In genomic region chr6:13021245-13022100, GRCm38 (mm10) we compare ENCODE assay signal across 15 mouse cellular contexts. TPM values are rescaled to one million over a fixed set of nuclear protein-coding genes. Genes with fewer than 3 reads are reported as not detected.
A peak's percentile ranks its signal among the peaks of the same experiment; 100 is the strongest.
DNase-seq lines count a peak whose midpoint lies in the region; ATAC-seq and TF ChIP-seq lines count a peak whose summit lies in the region.
"Had no signal": no experiment of that assay in that cellular context is flagged by ENCODE, and none has a peak within 500 bp of the region (broad histone marks: within the 10 kb centered on the region; RNA-seq: fewer than 3 reads in every experiment).

No protein-coding gene starts in this region.

- no peak overlapping the region for H3K4me3 ChIP-seq in midbrain, embryonic 11.5 days (ENCODE audit: low read depth, low read length)
- H3K4me3 ChIP-seq in midbrain, embryonic 10.5 days: no peak overlapping the region
- H3K4me3 ChIP-seq in hindbrain, embryonic 14.5 days (replicated peaks; ENCODE audit: low read length): no peak overlapping the region
- no peak overlapping the region for H3K4me3 ChIP-seq in neural tube, embryonic 11.5 days (ENCODE audit: low read depth, low read length)
- no peak overlapping the region for H3K4me3 ChIP-seq in left cerebral cortex, adult 2 months
- H3K4me3 ChIP-seq: embryonic facial prominence, embryonic 12.5 days; limb, embryonic 12.5 days had no signal

- no peak for DNase-seq in midbrain, embryonic 11.5 days (ENCODE audit: low spot score, missing footprints)
- DNase-seq in midbrain, embryonic 10.5 days (ENCODE audit: low spot score): no peak
- DNase-seq in brain, adult 2 months (ENCODE audit: low read depth, low spot score): peak; percentile 20
- DNase-seq in hindbrain, embryonic 14.5 days (ENCODE audit: low spot score): no peak
- DNase-seq in neural tube, embryonic 11.5 days (ENCODE audit: low spot score): peak; percentile 20
- DNase-seq in left cerebral cortex, adult 2 months (ENCODE audit: extremely low spot score in 1 of 2, low spot score in 2 of 2): no peak
- DNase-seq: cerebellum, adult 8-10 months; heart, postnatal 10 days; kidney, adult 8-10 months; lung, adult 18-20 months; spleen, adult 18-20 months had no signal

- 48% methylated on average over 5 of the region's 5 CpGs for WGBS in midbrain, embryonic 11.5 days
- WGBS in midbrain, embryonic 10.5 days: 61% methylated on average over 5 of the region's 5 CpGs
- 27% methylated on average over 5 of the region's 5 CpGs for WGBS in hindbrain, embryonic 14.5 days
- WGBS in neural tube, embryonic 11.5 days: 33% methylated on average over 5 of the region's 5 CpGs

- no peak overlapping the region for H3K9ac ChIP-seq in midbrain, embryonic 11.5 days (ENCODE audit: low read length)
- no peak overlapping the region for H3K9ac ChIP-seq in hindbrain, embryonic 14.5 days
- H3K9ac ChIP-seq in neural tube, embryonic 11.5 days (ENCODE audit: low read length): no peak overlapping the region
- H3K9ac ChIP-seq: embryonic facial prominence, embryonic 12.5 days; limb, embryonic 12.5 days had no signal

- no peak overlapping the region for H3K4me2 ChIP-seq in midbrain, embryonic 11.5 days
- no peak overlapping the region for H3K4me2 ChIP-seq in hindbrain, embryonic 14.5 days (replicated peaks)
- H3K4me2 ChIP-seq in neural tube, embryonic 11.5 days (ENCODE audit: low read depth): no peak overlapping the region
- H3K4me2 ChIP-seq: embryonic facial prominence, embryonic 12.5 days; limb, embryonic 12.5 days had no signal

- peak; percentile 70; the same call in 1 of the 2 replicates for ATAC-seq in midbrain, embryonic 11.5 days (ENCODE audit: low FRiP score)
- peak; percentile 46; the same call in 1 of the 2 replicates for ATAC-seq in hindbrain, embryonic 14.5 days (ENCODE audit: low FRiP score)
- peak; percentile 63; the same call in 1 of the 2 replicates for ATAC-seq in neural tube, embryonic 11.5 days (ENCODE audit: insufficient read depth, low FRiP score, low TSS enrichment)
- ATAC-seq in frontal cortex, adult (ENCODE audit: low TSS enrichment): no peak

- H3K27ac ChIP-seq in midbrain, embryonic 11.5 days (ENCODE audit: low read depth, low read length): no peak overlapping the region
- no peak overlapping the region for H3K27ac ChIP-seq in midbrain, embryonic 10.5 days (replicated peaks)
- H3K27ac ChIP-seq in hindbrain, embryonic 14.5 days: no peak overlapping the region
- no peak overlapping the region for H3K27ac ChIP-seq in neural tube, embryonic 11.5 days (ENCODE audit: low read depth, low read length)
- H3K27ac ChIP-seq in left cerebral cortex, adult 2 months: no peak overlapping the region
- H3K27ac ChIP-seq: embryonic facial prominence, embryonic 12.5 days; limb, embryonic 12.5 days; macrophage had no signal

- H3K4me1 ChIP-seq in midbrain, embryonic 11.5 days (ENCODE audit: control insufficient read depth, insufficient read depth, low read length): no peaks in the 10 kb centered on the region
- H3K4me1 ChIP-seq in midbrain, embryonic 10.5 days: peaks cover 10% of the 10 kb centered on the region; the same call in 1 of the 2 replicates
- H3K4me1 ChIP-seq in hindbrain, embryonic 14.5 days (replicated peaks; ENCODE audit: control insufficient read depth, insufficient read depth, low read length): no peaks in the 10 kb centered on the region
- no peaks in the 10 kb centered on the region; the same call in 1 of the 2 replicates for H3K4me1 ChIP-seq in neural tube, embryonic 11.5 days (ENCODE audit: control insufficient read depth, insufficient read depth, low read length)
- H3K4me1 ChIP-seq: embryonic facial prominence, embryonic 12.5 days; limb, embryonic 12.5 days had no signal

- intact Hi-C loops in left cerebral cortex, adult 2 months (cut with DNase I): no loop called here

- H3K36me3 ChIP-seq in midbrain, embryonic 11.5 days (ENCODE audit: control insufficient read depth, insufficient read depth, low read length): no peaks in the 10 kb centered on the region
- no peaks in the 10 kb centered on the region for H3K36me3 ChIP-seq in midbrain, embryonic 10.5 days
- H3K36me3 ChIP-seq in hindbrain, embryonic 14.5 days (replicated peaks; ENCODE audit: control insufficient read depth, insufficient read depth): no peaks in the 10 kb centered on the region
- no peaks in the 10 kb centered on the region for H3K36me3 ChIP-seq in neural tube, embryonic 11.5 days (ENCODE audit: control insufficient read depth, insufficient read depth, low read length)
- H3K36me3 ChIP-seq: embryonic facial prominence, embryonic 12.5 days; limb, embryonic 12.5 days had no signal

- H3K27me3 ChIP-seq in midbrain, embryonic 11.5 days (ENCODE audit: control insufficient read depth, insufficient read depth, low read length): no peaks in the 10 kb centered on the region
- no peaks in the 10 kb centered on the region for H3K27me3 ChIP-seq in midbrain, embryonic 10.5 days (ENCODE audit: low read depth, poor library complexity, severe bottlenecking)
- H3K27me3 ChIP-seq in hindbrain, embryonic 14.5 days (ENCODE audit: control insufficient read depth, insufficient read depth, low read length): no peaks in the 10 kb centered on the region
- H3K27me3 ChIP-seq in neural tube, embryonic 11.5 days (ENCODE audit: control insufficient read depth, insufficient read depth, low read length): no peaks in the 10 kb centered on the region
- H3K27me3 ChIP-seq: embryonic facial prominence, embryonic 12.5 days; limb, embryonic 12.5 days had no signal

- no peaks in the 10 kb centered on the region for H3K9me3 ChIP-seq in midbrain, embryonic 11.5 days (ENCODE audit: control insufficient read depth, low read length)
- no peaks in the 10 kb centered on the region for H3K9me3 ChIP-seq in midbrain, embryonic 10.5 days (replicated peaks)
- no peaks in the 10 kb centered on the region for H3K9me3 ChIP-seq in hindbrain, embryonic 14.5 days (ENCODE audit: control insufficient read depth, low read length)
- H3K9me3 ChIP-seq in neural tube, embryonic 11.5 days (ENCODE audit: control insufficient read depth, low read length): no peaks in the 10 kb centered on the region
- H3K9me3 ChIP-seq: embryonic facial prominence, embryonic 12.5 days; limb, embryonic 12.5 days had no signal

- no peak for TF ChIP-seq CTCF in left cerebral cortex, adult 2 months (IDR thresholded peaks at IDR 0.05)

RNA-seq across cellular contexts. Expression of gene Tmem106b, which starts 48.1 kb away (rescaled TPM):
- 30.4 and 35.6 TPM in 2 replicates for polyA plus RNA-seq in midbrain, embryonic 11.5 days (2014; fragmentation: Nextera tagmentation; extraction: Ambion mirVana)
- 19.2 and 24.5 TPM in 2 replicates for polyA plus RNA-seq in midbrain, embryonic 10.5 days (2016; fragmentation: Nextera tagmentation; extraction: Ambion mirVana)
- polyA plus RNA-seq in hindbrain, embryonic 14.5 days (2014; fragmentation: Nextera tagmentation; extraction: Ambion mirVana): 54.4 and 58.1 TPM in 2 replicates
- polyA plus RNA-seq in neural tube, embryonic 11.5 days (2014; fragmentation: Nextera tagmentation; extraction: Ambion mirVana): 34.0 and 34.4 TPM in 2 replicates
- 100 to 1,000 TPM; 143 to 162 TPM for total RNA-seq in left cerebral cortex, adult 2 months (2021)

Comparison
In these comparisons a context has a peak if more than half of its experiments do, and no peak if none do; other contexts are left out.
1. DNase-seq: peak in brain, adult 2 months (single experiment) and neural tube, embryonic 11.5 days (single experiment); none in midbrain, embryonic 11.5 days (single experiment), midbrain, embryonic 10.5 days (single experiment), hindbrain, embryonic 14.5 days (single experiment) and left cerebral cortex, adult 2 months (0 of 2).